Mouse (Mus musculus): ENCODE measurements at regions not wholly inside any gene's neighbourhood (a gene's known extent, or its start where the extent isn't known, plus 50 kb on each side); places are given as distances from the start of the nearest gene placed in this dataset.

GRCm38 (mm10) chr4:97102752-97103052 lies 80.3 kb downstream of the Gm10192 start:
- Histone ChIP-seq H3K9me3 (ENCODE audit: control insufficient read depth, low read length) (no peaks in the 10 kb centered on the region), H3K4me2 (replicated peaks; ENCODE audit: low read depth, low read length, severe bottlenecking) (no peak overlapping the region), H3K27me3 (ENCODE audit: control insufficient read depth, insufficient read depth, low read length) (no peaks in the 10 kb centered on the region), H3K9ac (ENCODE audit: low read depth, low read length, severe bottlenecking) (no peak overlapping the region), H3K36me3 (ENCODE audit: control insufficient read depth, insufficient read depth, low read length) (no peaks in the 10 kb centered on the region), H3K4me1 (ENCODE audit: control insufficient read depth, insufficient read depth, low read length) (no peaks in the 10 kb centered on the region), H3K4me3 (replicated peaks; ENCODE audit: low read length) (no peak overlapping the region), H3K27ac (replicated peaks; ENCODE audit: low read depth, low read length) (no peak overlapping the region)
- WGBS = 84% methylated on average over 1 of the region's 1 CpGs
- no peak for TF ChIP-seq POLR2A (IDR thresholded peaks at IDR 0.05; ENCODE audit: borderline replicate concordance, extremely low read depth, insufficient read depth, insufficient read length)
- no peak for ATAC-seq (ENCODE audit: low FRiP score, low read depth)
- no peak for DNase-seq (ENCODE audit: low spot score)

- DNase-seq (ENCODE audit: low spot score) (no peak), ATAC-seq (ENCODE audit: low FRiP score, low read depth) (no peak)
- H3K4me2 ChIP-seq (replicated peaks; ENCODE audit: low read depth, low read length, severe bottlenecking) = no peak overlapping the region
- H3K27ac ChIP-seq (replicated peaks; ENCODE audit: low read depth, low read length) = no peak overlapping the region
- H3K27me3 ChIP-seq (ENCODE audit: control insufficient read depth, insufficient read depth, low read length) = no peaks in the 10 kb centered on the region
- H3K9ac ChIP-seq (ENCODE audit: low read depth, low read length, severe bottlenecking) = no peak overlapping the region
- H3K4me1 ChIP-seq (ENCODE audit: control insufficient read depth, insufficient read depth, low read length) = no peaks in the 10 kb centered on the region
- H3K4me3 ChIP-seq (replicated peaks; ENCODE audit: low read length) = no peak overlapping the region
- H3K9me3 ChIP-seq (ENCODE audit: control insufficient read depth, low read length) = no peaks in the 10 kb centered on the region
- no peak for TF ChIP-seq POLR2A (IDR thresholded peaks at IDR 0.05; ENCODE audit: borderline replicate concordance, extremely low read depth, insufficient read depth, insufficient read length)
- H3K36me3 ChIP-seq (ENCODE audit: control insufficient read depth, insufficient read depth, low read length) = no peaks in the 10 kb centered on the region
Observed at GRCm38 (mm10) chr4:97101911-97102751, 80.8 kb downstream of the Gm10192 start.

GRCm38 (mm10) chr4:97099721-97100120 lies 83.2 kb downstream of the Gm10192 start:
- no peak overlapping the region for H3K4me3 ChIP-seq (replicated peaks; ENCODE audit: low read length)
- H3K4me1 ChIP-seq (ENCODE audit: control insufficient read depth, insufficient read depth, low read length) = no peaks in the 10 kb centered on the region
- ATAC-seq (ENCODE audit: low FRiP score, low read depth) (no peak), DNase-seq (ENCODE audit: low spot score) (no peak)
- no peak overlapping the region for H3K27ac ChIP-seq (replicated peaks; ENCODE audit: low read depth, low read length)
- no peak for TF ChIP-seq POLR2A (IDR thresholded peaks at IDR 0.05; ENCODE audit: borderline replicate concordance, extremely low read depth, insufficient read depth, insufficient read length)
- no peak overlapping the region for H3K4me2 ChIP-seq (replicated peaks; ENCODE audit: low read depth, low read length, severe bottlenecking)
- H3K9ac ChIP-seq (ENCODE audit: low read depth, low read length, severe bottlenecking) = no peak overlapping the region
- H3K36me3 ChIP-seq (ENCODE audit: control insufficient read depth, insufficient read depth, low read length) = no peaks in the 10 kb centered on the region
- no peaks in the 10 kb centered on the region for H3K9me3 ChIP-seq (ENCODE audit: control insufficient read depth, low read length)
- WGBS = 69% methylated on average over 3 of the region's 3 CpGs
- H3K27me3 ChIP-seq (ENCODE audit: control insufficient read depth, insufficient read depth, low read length) = no peaks in the 10 kb centered on the region

- Histone ChIP-seq H3K27ac (replicated peaks; ENCODE audit: low read depth, low read length) (no peak overlapping the region), H3K4me1 (ENCODE audit: control insufficient read depth, insufficient read depth, low read length) (0 out of 2 replicates have a peak, but pooled peaks cover 3% of the 10 kb centered on the region), H3K36me3 (ENCODE audit: control insufficient read depth, insufficient read depth, low read length) (no peaks in the 10 kb centered on the region), H3K4me3 (replicated peaks; ENCODE audit: low read length) (no peak overlapping the region), H3K27me3 (ENCODE audit: control insufficient read depth, insufficient read depth, low read length) (no peaks in the 10 kb centered on the region), H3K4me2 (replicated peaks; ENCODE audit: low read depth, low read length, severe bottlenecking) (no peak overlapping the region), H3K9me3 (ENCODE audit: control insufficient read depth, low read length) (no peaks in the 10 kb centered on the region), H3K9ac (ENCODE audit: low read depth, low read length, severe bottlenecking) (no peak overlapping the region)
- WGBS = 25% methylated on average over 3 of the region's 3 CpGs
- DNase-seq (ENCODE audit: low spot score) (peak; percentile 63), ATAC-seq (ENCODE audit: low FRiP score, low read depth) (peak; percentile 37; the same call in 1 of the 2 replicates)
- no peak for TF ChIP-seq POLR2A (IDR thresholded peaks at IDR 0.05; ENCODE audit: borderline replicate concordance, extremely low read depth, insufficient read depth, insufficient read length)
Observed at GRCm38 (mm10) chr4:97093576-97093975, 89.4 kb downstream of the Gm10192 start.

GRCm38 (mm10) chr4:97050735-97051134 lies 132.2 kb downstream of the Gm10192 start:
- DNase-seq (ENCODE audit: low spot score) = no peak
- Histone ChIP-seq H3K36me3 (ENCODE audit: control insufficient read depth, insufficient read depth, low read length) (no peaks in the 10 kb centered on the region), H3K4me3 (replicated peaks; ENCODE audit: low read length) (no peak overlapping the region), H3K9ac (ENCODE audit: low read depth, low read length, severe bottlenecking) (no peak overlapping the region), H3K4me1 (ENCODE audit: control insufficient read depth, insufficient read depth, low read length) (peaks cover 5% of the 10 kb centered on the region; the same call in 1 of the 2 replicates), H3K4me2 (replicated peaks; ENCODE audit: low read depth, low read length, severe bottlenecking) (no peak overlapping the region), H3K27me3 (ENCODE audit: control insufficient read depth, insufficient read depth, low read length) (no peaks in the 10 kb centered on the region), H3K27ac (replicated peaks; ENCODE audit: low read depth, low read length) (no peak overlapping the region), H3K9me3 (ENCODE audit: control insufficient read depth, low read length) (no peaks in the 10 kb centered on the region)
- no peak for TF ChIP-seq POLR2A (IDR thresholded peaks at IDR 0.05; ENCODE audit: borderline replicate concordance, extremely low read depth, insufficient read depth, insufficient read length)
- WGBS = 20% methylated on average over 6 of the region's 6 CpGs
- ATAC-seq (ENCODE audit: low FRiP score, low read depth) = no peak
